ENCODE assay signal across 8 mouse cellular contexts in genomic region chr6:148944767-148945508, GRCm38 (mm10). TPM values are rescaled to one million over a fixed set of nuclear protein-coding genes. Genes with fewer than 3 reads are reported as not detected.
DNase-seq lines count a peak whose midpoint lies in the region; ATAC-seq and TF ChIP-seq lines count a peak whose summit lies in the region.

No protein-coding gene starts in this region.

- H3K36me3 ChIP-seq in heart, embryonic 14.5 days (ENCODE audit: control insufficient read depth, insufficient read depth, low read length): 0 out of 2 replicates have a peak, but pooled peaks cover 6% of the 10 kb centered on the region
- H3K36me3 ChIP-seq in liver, postnatal 0 days (replicated peaks; ENCODE audit: insufficient read depth, low read length): no peaks in the 10 kb centered on the region
- H3K36me3 ChIP-seq in neural tube, embryonic 13.5 days: no peaks in the 10 kb centered on the region

- TF ChIP-seq CTCF in bone marrow macrophage, adult 2 months (IDR thresholded peaks at IDR 0.05; ENCODE audit: low read depth, low read length): no peak
- no peak for TF ChIP-seq CTCF in liver, postnatal 0 days (IDR thresholded peaks at IDR 0.05; ENCODE audit: low read depth)

- no peak for TF ChIP-seq POLR2A in bone marrow macrophage, adult 2 months (IDR thresholded peaks at IDR 0.05; ENCODE audit: borderline replicate concordance, low read depth, low read length)

- under 1% methylated on average over 89 of the region's 92 CpGs for WGBS in heart, embryonic 14.5 days
- 2% methylated on average over 87 of the region's 92 CpGs for WGBS in liver, postnatal 0 days (ENCODE audit: insufficient replicate concordance)
- under 1% methylated on average over 88 of the region's 92 CpGs for WGBS in neural tube, embryonic 13.5 days

- peak overlapping the region; percentile 98 for H3K4me3 ChIP-seq in bone marrow macrophage, adult 2 months (ENCODE audit: insufficient read depth, low read length)
- H3K4me3 ChIP-seq in heart, embryonic 14.5 days (ENCODE audit: control insufficient read depth in 1 of 2, insufficient read depth in 1 of 2, low read depth in 1 of 2, low read length in 2 of 2): peak overlapping the region; percentile 57 to 75
- H3K4me3 ChIP-seq in liver, postnatal 0 days (ENCODE audit: low read depth, low read length): peak overlapping the region; percentile 96
- H3K4me3 ChIP-seq in neural tube, embryonic 13.5 days: peak overlapping the region; percentile 82

- DNase-seq in kidney, postnatal 10 days: peak; percentile 84
- DNase-seq in liver, postnatal 0 days: peak; percentile 81
- peak; percentile 81 for DNase-seq in testis, postnatal 10 days (ENCODE audit: low spot score)

- peak overlapping the region; percentile 94 for H3K4me2 ChIP-seq in heart, embryonic 14.5 days (ENCODE audit: low read length)
- H3K4me2 ChIP-seq in liver, postnatal 0 days (ENCODE audit: low read depth, low read length): peak overlapping the region; percentile 100
- peak overlapping the region; percentile 70 for H3K4me2 ChIP-seq in neural tube, embryonic 13.5 days

- H3K9ac ChIP-seq in heart, embryonic 14.5 days (ENCODE audit: low read length): peak overlapping the region; percentile 96
- H3K9ac ChIP-seq in liver, postnatal 0 days (replicated peaks): peak overlapping the region; percentile 90
- H3K9ac ChIP-seq in neural tube, embryonic 13.5 days: peak overlapping the region; percentile 91

- H3K27me3 ChIP-seq in heart, embryonic 14.5 days (ENCODE audit: control insufficient read depth, insufficient read depth, low read length): no peaks in the 10 kb centered on the region
- no peaks in the 10 kb centered on the region for H3K27me3 ChIP-seq in liver, postnatal 0 days (ENCODE audit: insufficient read depth, low read length)
- no peaks in the 10 kb centered on the region for H3K27me3 ChIP-seq in neural tube, embryonic 13.5 days

- peaks cover 14% of the 10 kb centered on the region for H3K4me1 ChIP-seq in bone marrow macrophage, adult 2 months (ENCODE audit: control insufficient read depth, insufficient read depth, low read length)
- H3K4me1 ChIP-seq in heart, embryonic 14.5 days (ENCODE audit: control insufficient read depth in 2 of 2, insufficient read depth in 2 of 2, low read length in 2 of 2): peaks cover 2 to 13% of the 10 kb centered on the region in 2 experiments; a peak in 2 of 4 replicates
- H3K4me1 ChIP-seq in liver, postnatal 0 days (ENCODE audit: insufficient read depth): peaks cover 13% of the 10 kb centered on the region
- peaks cover 29% of the 10 kb centered on the region for H3K4me1 ChIP-seq in neural tube, embryonic 13.5 days (replicated peaks)

- no peaks in the 10 kb centered on the region for H3K9me3 ChIP-seq in heart, embryonic 14.5 days (ENCODE audit: control insufficient read depth, low read length)
- H3K9me3 ChIP-seq in liver, postnatal 0 days (ENCODE audit: low read length): no peaks in the 10 kb centered on the region
- no peaks in the 10 kb centered on the region for H3K9me3 ChIP-seq in neural tube, embryonic 13.5 days

- peak overlapping the region; percentile 56 for H3K27ac ChIP-seq in bone marrow macrophage, adult 2 months (ENCODE audit: insufficient read depth, low read depth, low read length)
- H3K27ac ChIP-seq in heart, embryonic 14.5 days (replicated peaks in 1 of 2; ENCODE audit: control insufficient read depth in 1 of 2, insufficient read depth in 1 of 2, low read depth in 2 of 2, low read length in 2 of 2): peak overlapping the region; percentile 86 to 93
- H3K27ac ChIP-seq in liver, postnatal 0 days (ENCODE audit: low read depth): peak overlapping the region; percentile 90
- peak overlapping the region; percentile 89 for H3K27ac ChIP-seq in neural tube, embryonic 13.5 days (replicated peaks)

- no peak for TF ChIP-seq EP300 in liver, postnatal 0 days (IDR thresholded peaks at IDR 0.05; ENCODE audit: low read depth)

- ATAC-seq in CD4-positive, CD25-positive, alpha-beta regulatory T cell, adult 4 months: peak; percentile 53
- peak; percentile 44 for ATAC-seq in erythroblast, adult 5-6 weeks (replicated peaks; ENCODE audit: low FRiP score, poor library complexity, severe bottlenecking)
- ATAC-seq in heart, embryonic 14.5 days (ENCODE audit: insufficient number of reproducible peaks, insufficient read depth, low FRiP score, low read depth): peak; percentile 70
- ATAC-seq in liver, postnatal 0 days: peak; percentile 79
- ATAC-seq in neural tube, embryonic 13.5 days (ENCODE audit: low read depth): peak; percentile 62

RNA-seq across cellular contexts. Expression of gene Sinhcaf, which starts 1.3 kb away (rescaled TPM):
- 10 to 100 TPM; 61.1 to 67.1 TPM for polyA plus RNA-seq in CD4-positive, CD25-positive, alpha-beta regulatory T cell, adult 4 months (2017; shearing (Covaris generic))
- polyA plus RNA-seq in bone marrow macrophage, adult 2 months (2012; ENCODE audit: insufficient read depth, insufficient read length, missing spikeins): 10.2 and 10.9 TPM in 2 replicates
- 4.6 and 9.0 TPM in 2 replicates for total RNA-seq in erythroblast, adult 5-6 weeks (2015; ENCODE audit: low replicate concordance)
- 9.0 and 12.8 TPM in 2 replicates for total RNA-seq in erythroblast, adult 5-6 weeks (2017; ENCODE audit: low replicate concordance)
- polyA plus RNA-seq in heart, embryonic 14.5 days (2014; fragmentation: Nextera tagmentation; extraction: Ambion mirVana): 60.9 and 62.0 TPM in 2 replicates
- 8.3 and 9.4 TPM in 2 replicates for polyA plus RNA-seq in liver, postnatal 0 days (2015; fragmentation: Nextera tagmentation; extraction: Ambion mirVana)
- polyA plus RNA-seq in neural tube, embryonic 13.5 days (2015; fragmentation: Nextera tagmentation; extraction: Ambion mirVana): 86.2 and 102 TPM in 2 replicates

RNA-seq across cellular contexts. Expression of gene Caprin2, which starts 48.9 kb away (rescaled TPM):
- 1 to 10 TPM; 4.8 to 5.8 TPM for polyA plus RNA-seq in CD4-positive, CD25-positive, alpha-beta regulatory T cell, adult 4 months (2017; shearing (Covaris generic))
- 8.3 and 9.5 TPM in 2 replicates for polyA plus RNA-seq in bone marrow macrophage, adult 2 months (2012; ENCODE audit: insufficient read depth, insufficient read length, missing spikeins)
- 3.1 TPM in 1 of 2 replicates, not detected in the other for total RNA-seq in erythroblast, adult 5-6 weeks (2015; ENCODE audit: low replicate concordance)
- 3.1 and 4.0 TPM in 2 replicates for total RNA-seq in erythroblast, adult 5-6 weeks (2017; ENCODE audit: low replicate concordance)
- polyA plus RNA-seq in heart, embryonic 14.5 days (2014; fragmentation: Nextera tagmentation; extraction: Ambion mirVana): 10.1 and 10.5 TPM in 2 replicates
- 2.6 and 2.7 TPM in 2 replicates for polyA plus RNA-seq in liver, postnatal 0 days (2015; fragmentation: Nextera tagmentation; extraction: Ambion mirVana)
- 14.2 and 14.7 TPM in 2 replicates for polyA plus RNA-seq in neural tube, embryonic 13.5 days (2015; fragmentation: Nextera tagmentation; extraction: Ambion mirVana)

Comparison
In these comparisons a context has a peak if more than half of its experiments do, and no peak if none do; other contexts are left out.
1. Peak in every context shown above with its lines: DNase-seq, ATAC-seq, H3K4me3 ChIP-seq and H3K27ac ChIP-seq.